Mouse (Mus musculus): Measurements from ENCODE around the gene Akna.

- TF ChIP-seq POLR2A (IDR thresholded peaks at IDR 0.05; ENCODE audit: control insufficient read depth, low read depth, low read length) (no peak), CTCF (IDR thresholded peaks at IDR 0.05; ENCODE audit: control insufficient read depth, insufficient read depth, insufficient replicate concordance, low read depth, low read length) (no peak)
These were observed 13.1 kb downstream of the Akna start for GRCm38 (mm10) chr4:63389887-63390528.
